ENCODE assay signal across 26 mouse cellular contexts in the genomic region with DNA sequence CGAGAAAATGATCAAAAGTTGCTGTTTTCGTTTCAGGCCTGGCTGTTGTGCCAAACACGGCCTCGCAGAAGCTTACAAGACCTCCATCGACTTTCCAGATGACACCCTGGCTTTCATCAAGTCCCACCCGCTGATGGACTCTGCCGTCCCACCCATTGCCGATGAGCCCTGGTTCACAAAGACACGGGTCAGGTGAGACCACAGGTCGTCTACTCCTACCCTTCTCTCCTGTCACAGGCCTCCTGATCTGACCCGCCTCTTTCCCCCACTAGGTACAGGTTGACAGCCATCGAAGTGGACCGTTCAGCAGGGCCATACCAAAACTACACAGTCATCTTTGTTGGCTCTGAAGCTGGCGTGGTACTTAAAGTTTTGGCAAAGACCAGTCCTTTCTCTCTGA.
DNase-seq lines count a peak whose midpoint lies in the region; ATAC-seq lines count a peak whose summit lies in the region.
"Had no signal": no experiment of that assay in that cellular context is flagged by ENCODE, and none has a peak within 500 bp of the region (broad histone marks: within the 10 kb centered on the region; RNA-seq: fewer than 3 reads in every experiment).

No protein-coding gene starts in this region.

- H3K4me2 ChIP-seq in forebrain, embryonic 14.5 days (ENCODE audit: low read length) = no peak overlapping the region
- no peak overlapping the region for H3K4me2 ChIP-seq in forebrain, embryonic 13.5 days
- no peak overlapping the region for H3K4me2 ChIP-seq in heart, embryonic 12.5 days
- H3K4me2 ChIP-seq in forebrain, embryonic 15.5 days (replicated peaks) = no peak overlapping the region
- no peak overlapping the region for H3K4me2 ChIP-seq in forebrain, embryonic 16.5 days (ENCODE audit: low read length)
- H3K4me2 ChIP-seq: embryonic facial prominence, embryonic 13.5 days; heart, embryonic 11.5 days; heart, embryonic 15.5 days; hindbrain, embryonic 14.5 days had no signal

- peaks cover 48% of the 10 kb centered on the region for H3K36me3 ChIP-seq in forebrain, embryonic 14.5 days (ENCODE audit: control insufficient read depth, insufficient read depth, low read length)
- peaks cover 63% of the 10 kb centered on the region for H3K36me3 ChIP-seq in forebrain, embryonic 13.5 days (ENCODE audit: poor library complexity, severe bottlenecking)
- H3K36me3 ChIP-seq in heart, embryonic 12.5 days = peaks cover 78% of the 10 kb centered on the region
- peaks cover 36% of the 10 kb centered on the region for H3K36me3 ChIP-seq in forebrain, embryonic 15.5 days
- H3K36me3 ChIP-seq in forebrain, embryonic 16.5 days (ENCODE audit: control insufficient read depth, insufficient read depth) = peaks cover 9% of the 10 kb centered on the region

- no peaks in the 10 kb centered on the region for H3K4me1 ChIP-seq in forebrain, embryonic 14.5 days (ENCODE audit: control insufficient read depth, insufficient read depth, low read length)
- H3K4me1 ChIP-seq in forebrain, embryonic 13.5 days = peaks cover 12% of the 10 kb centered on the region
- peaks cover 11% of the 10 kb centered on the region for H3K4me1 ChIP-seq in heart, embryonic 12.5 days (replicated peaks)
- H3K4me1 ChIP-seq in forebrain, embryonic 15.5 days = peaks cover 22% of the 10 kb centered on the region
- H3K4me1 ChIP-seq in forebrain, embryonic 16.5 days (replicated peaks; ENCODE audit: control insufficient read depth, insufficient read depth, low read length) = peaks cover 7% of the 10 kb centered on the region; the same call in 1 of the 2 replicates
- H3K4me1 ChIP-seq: embryonic facial prominence, embryonic 13.5 days had no signal

- no peaks in the 10 kb centered on the region for H3K27me3 ChIP-seq in forebrain, embryonic 14.5 days (replicated peaks; ENCODE audit: control insufficient read depth, insufficient read depth, low read length)
- H3K27me3 ChIP-seq in forebrain, embryonic 13.5 days = no peaks in the 10 kb centered on the region
- H3K27me3 ChIP-seq in heart, embryonic 12.5 days (replicated peaks) = no peaks in the 10 kb centered on the region
- no peaks in the 10 kb centered on the region for H3K27me3 ChIP-seq in forebrain, embryonic 15.5 days
- H3K27me3 ChIP-seq in forebrain, embryonic 16.5 days (replicated peaks; ENCODE audit: control insufficient read depth, insufficient read depth, low read length) = no peaks in the 10 kb centered on the region
- H3K27me3 ChIP-seq: embryonic facial prominence, embryonic 13.5 days; heart, embryonic 15.5 days had no signal

- ATAC-seq in forebrain, embryonic 14.5 days = peak; percentile 35; the same call in 1 of the 2 replicates
- no peak for ATAC-seq in forebrain, embryonic 13.5 days
- ATAC-seq in heart, embryonic 12.5 days (ENCODE audit: insufficient number of reproducible peaks, low FRiP score) = no peak
- 0 out of 2 replicates have a peak, but pooled peaks have one; percentile 12 for ATAC-seq in forebrain, embryonic 15.5 days (replicated peaks)
- 0 out of 2 replicates have a peak, but pooled peaks have one; percentile 6 for ATAC-seq in forebrain, embryonic 16.5 days
- ATAC-seq: CD4-positive, CD25-positive, alpha-beta regulatory T cell, adult 4 months; inflammation-experienced regulatory T-cells, adult 6 months; intestine, embryonic 16.5 days had no signal

- no peak overlapping the region for H3K27ac ChIP-seq in forebrain, embryonic 14.5 days (ENCODE audit: low read depth, low read length)
- H3K27ac ChIP-seq in forebrain, embryonic 13.5 days = no peak overlapping the region
- no peak overlapping the region for H3K27ac ChIP-seq in heart, embryonic 12.5 days (ENCODE audit: poor library complexity, severe bottlenecking)
- 0 out of 2 replicates have a peak overlapping the region, but pooled peaks have one; percentile 15 for H3K27ac ChIP-seq in forebrain, embryonic 15.5 days (replicated peaks)
- H3K27ac ChIP-seq in forebrain, embryonic 16.5 days (ENCODE audit: low read length) = no peak overlapping the region
- H3K27ac ChIP-seq: embryonic facial prominence, embryonic 10.5 days; embryonic facial prominence, embryonic 13.5 days; heart, embryonic 15.5 days; hindbrain, embryonic 14.5 days had no signal

- 84% methylated on average over 14 of the region's 14 CpGs for WGBS in forebrain, embryonic 14.5 days
- 87% methylated on average over 14 of the region's 14 CpGs for WGBS in forebrain, embryonic 13.5 days
- 89% methylated on average over 14 of the region's 14 CpGs for WGBS in heart, embryonic 12.5 days
- WGBS in forebrain, embryonic 15.5 days = 80% methylated on average over 14 of the region's 14 CpGs
- WGBS in forebrain, embryonic 16.5 days = 80% methylated on average over 14 of the region's 14 CpGs

- no peak overlapping the region for H3K9ac ChIP-seq in forebrain, embryonic 14.5 days (ENCODE audit: low read length)
- no peak overlapping the region for H3K9ac ChIP-seq in forebrain, embryonic 13.5 days
- no peak overlapping the region for H3K9ac ChIP-seq in heart, embryonic 12.5 days
- H3K9ac ChIP-seq in forebrain, embryonic 15.5 days (replicated peaks) = no peak overlapping the region
- no peak overlapping the region for H3K9ac ChIP-seq in forebrain, embryonic 16.5 days (replicated peaks; ENCODE audit: low read depth, low read length)
- H3K9ac ChIP-seq: embryonic facial prominence, embryonic 13.5 days; heart, embryonic 15.5 days; hindbrain, embryonic 14.5 days had no signal

- no peaks in the 10 kb centered on the region for H3K9me3 ChIP-seq in forebrain, embryonic 14.5 days (replicated peaks; ENCODE audit: control insufficient read depth, low read length)
- no peaks in the 10 kb centered on the region for H3K9me3 ChIP-seq in forebrain, embryonic 13.5 days (replicated peaks)
- H3K9me3 ChIP-seq in heart, embryonic 12.5 days (replicated peaks) = no peaks in the 10 kb centered on the region
- H3K9me3 ChIP-seq in forebrain, embryonic 15.5 days = no peaks in the 10 kb centered on the region
- H3K9me3 ChIP-seq in forebrain, embryonic 16.5 days (ENCODE audit: control insufficient read depth, low read length) = no peaks in the 10 kb centered on the region
- H3K9me3 ChIP-seq: embryonic facial prominence, embryonic 10.5 days; embryonic facial prominence, embryonic 13.5 days; heart, embryonic 15.5 days had no signal

- DNase-seq in forebrain, embryonic 14.5 days (ENCODE audit: low spot score) = no peak
- DNase-seq in heart, adult 18-20 months = peak; percentile 14 to 26
- DNase-seq: adrenal gland, adult 2 months; adrenal gland, postnatal 14 days; cerebellum, adult 11 months; cerebellum, adult 2 months; cerebellum, adult 9-11 months; cerebellum, postnatal 25 days; gastrocnemius, postnatal 10 days; gastrocnemius, postnatal 36 days; heart, postnatal 4 days; kidney, adult 18-20 months; kidney, adult 9 months had no signal

- no peak overlapping the region for H3K4me3 ChIP-seq in forebrain, embryonic 14.5 days (ENCODE audit: low read depth, low read length)
- H3K4me3 ChIP-seq in forebrain, embryonic 13.5 days = no peak overlapping the region
- H3K4me3 ChIP-seq in heart, embryonic 12.5 days = no peak overlapping the region
- H3K4me3 ChIP-seq in forebrain, embryonic 15.5 days = no peak overlapping the region
- no peak overlapping the region for H3K4me3 ChIP-seq in forebrain, embryonic 16.5 days (replicated peaks; ENCODE audit: low read length)
- H3K4me3 ChIP-seq: embryonic facial prominence, embryonic 10.5 days; embryonic facial prominence, embryonic 13.5 days; erythroblast, embryonic 14.5 days; heart, embryonic 15.5 days had no signal

Comparison
In these comparisons a context has a peak if more than half of its experiments do, and no peak if none do; other contexts are left out.
1. ATAC-seq: peak in forebrain, embryonic 14.5 days (single experiment), forebrain, embryonic 15.5 days (single experiment) and forebrain, embryonic 16.5 days (single experiment); none in forebrain, embryonic 13.5 days (single experiment) and heart, embryonic 12.5 days (single experiment).